Mouse (Mus musculus): Measurements from ENCODE around the gene Ica1.

The Ica1 gene

DNA sequence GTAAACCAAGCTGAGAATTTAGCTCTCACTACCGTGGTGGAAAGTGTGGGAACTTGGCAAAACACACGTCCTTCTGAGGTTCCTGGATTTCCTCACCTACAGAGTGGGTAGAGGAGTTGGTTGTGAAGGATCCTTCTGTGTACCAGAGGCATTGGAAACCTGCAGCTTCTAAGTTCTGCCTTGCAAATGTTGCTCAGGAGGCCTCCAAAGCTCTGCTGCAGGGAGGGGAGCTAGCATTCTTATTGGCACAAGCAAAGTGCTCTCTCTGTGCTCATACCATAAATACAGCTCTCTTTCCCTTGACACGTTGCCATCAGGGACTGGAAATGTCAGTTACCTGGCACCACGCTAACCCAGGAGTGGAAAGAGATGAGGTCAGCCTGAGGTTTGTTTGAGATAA is 139.4 kb downstream of the Ica1 start:
- peak; percentile 27 for DNase-seq

DNA sequence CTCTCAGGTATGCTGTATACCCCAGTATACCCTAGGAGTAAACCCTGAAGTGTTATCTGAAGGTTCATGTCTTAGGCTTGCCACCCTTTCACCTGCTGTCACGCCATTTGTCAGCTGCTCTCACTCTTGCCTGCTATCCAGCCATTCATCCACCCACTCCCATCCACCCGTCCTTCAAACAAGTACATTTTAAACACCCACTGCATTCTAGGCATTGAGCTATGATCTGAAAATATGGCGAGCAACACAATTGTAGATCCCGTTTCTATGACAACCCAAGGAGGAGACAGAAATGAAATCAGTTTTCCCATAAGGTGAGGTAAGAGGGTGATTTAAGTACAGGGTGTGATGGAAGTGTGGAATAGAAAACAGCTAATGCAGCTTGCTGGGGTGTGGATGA is 140.2 kb downstream of the Ica1 start:
- DNase-seq: peak; percentile 33

DNA sequence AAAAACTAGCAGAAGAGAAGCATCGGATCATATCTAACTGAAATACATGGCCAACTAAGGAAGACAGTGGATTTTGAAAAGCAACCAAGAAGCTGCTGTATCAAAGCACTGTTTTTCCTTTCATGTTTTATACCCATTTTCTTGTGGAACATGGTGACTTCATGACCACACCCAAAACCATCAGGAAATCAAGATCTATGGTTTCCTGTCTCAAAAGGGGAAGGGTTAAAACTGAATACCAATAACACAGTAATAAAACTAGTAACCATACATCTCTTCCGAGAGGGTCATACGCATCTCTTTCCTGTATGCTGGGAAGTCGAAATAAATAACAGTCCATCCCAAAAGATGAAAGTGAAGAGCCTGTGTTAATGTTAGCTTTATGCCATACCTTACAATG is 145.6 kb downstream of the Ica1 start:
- DNase-seq: no peak

DNA sequence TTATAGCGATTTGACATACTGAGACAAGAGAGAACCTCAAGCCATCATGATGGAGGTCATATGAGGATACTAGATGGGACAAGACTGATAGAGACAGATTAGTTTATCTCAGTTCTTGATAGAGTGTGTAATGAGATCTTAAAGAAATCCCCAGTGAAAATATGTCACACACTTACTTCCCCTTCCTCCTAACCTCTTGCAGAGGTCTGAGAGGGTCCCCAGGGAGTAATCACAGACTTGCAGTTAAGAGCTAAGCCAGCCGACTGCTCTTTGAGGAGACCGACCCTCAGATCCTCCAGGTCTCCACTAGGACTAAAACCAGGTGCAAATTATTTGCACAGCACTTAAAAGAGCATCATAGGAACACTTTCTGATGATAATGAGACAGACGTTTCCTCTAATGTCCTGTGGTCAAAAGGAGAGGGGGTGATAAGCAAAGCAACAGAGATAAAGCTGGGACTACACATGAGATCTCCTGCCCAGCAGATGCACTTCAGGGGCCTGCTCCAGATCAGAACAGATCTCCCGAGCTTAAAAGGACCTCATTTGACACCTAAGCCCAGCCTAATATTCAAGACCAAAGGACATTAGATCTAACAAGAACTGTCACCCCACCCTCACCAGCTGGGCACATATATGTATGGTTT is 146.2 kb downstream of the Ica1 start:
- DNase-seq: no peak

DNA sequence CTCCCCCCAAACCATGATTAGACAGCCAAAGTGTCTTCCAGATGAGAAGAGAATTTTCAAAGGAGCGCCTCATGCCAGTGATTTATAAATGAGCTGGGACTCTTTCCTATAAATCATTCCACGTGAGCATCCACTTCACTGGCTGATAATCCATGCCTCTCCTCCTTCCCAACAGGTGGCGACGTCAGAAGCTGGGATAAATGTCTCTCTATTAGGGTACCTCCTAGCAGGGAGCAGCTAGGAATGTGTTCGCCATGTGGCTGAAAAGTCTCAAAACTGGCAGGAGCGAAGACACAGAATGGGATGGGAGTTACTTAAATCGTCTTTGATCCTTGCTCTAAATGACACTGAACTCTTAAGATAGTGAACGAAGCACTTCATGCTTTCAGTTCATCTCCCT is 146.9 kb downstream of the Ica1 start:
- DNase-seq: no peak

DNA sequence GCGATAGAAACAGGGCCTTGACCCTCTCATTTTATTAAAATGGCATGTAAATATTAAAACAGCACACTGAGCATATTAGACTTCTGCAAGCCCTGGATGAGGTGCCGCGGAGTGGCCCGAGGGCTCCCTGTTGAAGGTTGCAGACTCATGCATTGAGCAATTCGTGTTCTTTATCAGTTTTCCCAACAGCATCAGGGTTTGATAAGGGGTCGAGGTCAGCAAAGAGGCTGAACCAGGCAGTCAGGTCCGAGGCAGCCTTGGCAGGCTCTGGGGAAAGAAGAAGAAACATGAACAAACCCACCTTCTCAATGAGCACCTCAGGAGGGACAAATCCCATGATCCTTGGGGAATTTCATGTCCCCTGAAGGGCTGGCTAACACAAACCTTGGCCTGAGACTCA is 147.8 kb downstream of the Ica1 start:
- DNase-seq: no peak

DNA sequence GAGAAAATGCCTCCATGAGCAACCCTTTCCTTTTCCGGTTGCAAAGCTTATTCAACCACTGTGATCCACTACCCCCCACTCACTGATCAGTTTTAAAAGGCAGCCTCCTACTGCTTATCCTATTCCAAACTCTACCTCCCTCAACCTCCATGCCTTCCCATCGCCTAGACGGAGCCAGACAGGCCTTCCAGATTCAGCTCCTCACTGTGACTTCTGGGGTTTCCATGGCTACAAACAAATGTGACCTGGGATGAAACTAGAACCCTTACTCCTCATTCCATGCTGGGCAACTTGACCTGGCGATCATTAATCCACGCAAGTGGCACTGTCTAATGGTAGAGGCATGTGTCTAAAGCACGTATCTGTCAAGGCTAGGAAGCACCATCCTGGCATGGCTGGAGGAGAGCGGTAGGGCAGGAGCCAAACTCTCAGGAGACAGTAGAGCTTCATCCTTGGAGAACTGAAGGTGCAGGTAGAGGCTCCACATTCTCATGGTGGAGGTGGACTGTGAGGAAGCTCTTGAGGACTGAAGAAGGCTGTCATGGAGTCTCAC is 149.5 kb downstream of the Ica1 start:
- DNase-seq: no peak

DNA sequence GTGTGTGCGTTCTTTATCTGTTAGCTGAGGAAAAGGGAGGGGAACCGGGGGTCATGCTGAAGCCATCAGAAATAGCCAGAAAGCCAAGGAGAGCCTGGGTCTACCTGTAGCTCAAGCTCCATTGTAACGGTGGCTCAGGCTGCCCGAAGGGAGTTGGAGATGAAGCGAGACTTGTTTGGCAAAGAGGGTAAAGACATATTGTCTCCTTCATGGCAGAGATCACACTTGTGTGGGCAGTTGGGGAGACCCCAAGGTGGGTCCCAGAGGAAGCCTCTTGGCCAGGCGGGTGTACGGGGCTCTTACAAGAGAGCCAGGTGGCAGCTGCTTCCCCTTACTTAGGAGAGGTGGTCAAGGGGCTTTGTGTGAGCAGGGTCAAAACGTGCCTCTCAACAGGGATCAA is 150.1 kb downstream of the Ica1 start:
- no peak for DNase-seq

DNA sequence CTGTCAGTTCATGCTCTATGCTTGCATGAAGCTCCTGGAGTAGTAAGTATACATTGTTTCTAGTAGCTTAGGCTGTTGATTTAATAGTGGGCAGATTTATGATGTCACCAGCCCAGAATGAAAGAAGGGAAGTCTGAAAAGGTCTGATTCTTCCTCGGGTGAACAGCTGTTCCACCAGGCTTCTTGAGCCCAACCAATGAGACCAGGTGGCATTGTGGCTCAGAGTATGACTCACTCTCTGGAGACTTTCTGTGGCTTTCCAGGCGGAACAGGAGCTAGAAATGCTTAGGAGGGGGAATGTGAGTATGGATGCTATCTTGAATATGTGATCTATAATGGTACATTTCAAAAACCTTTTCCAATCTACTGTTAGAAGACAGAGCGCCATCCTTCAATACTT is 155.2 kb downstream of the Ica1 start:
- DNase-seq: no peak

DNA sequence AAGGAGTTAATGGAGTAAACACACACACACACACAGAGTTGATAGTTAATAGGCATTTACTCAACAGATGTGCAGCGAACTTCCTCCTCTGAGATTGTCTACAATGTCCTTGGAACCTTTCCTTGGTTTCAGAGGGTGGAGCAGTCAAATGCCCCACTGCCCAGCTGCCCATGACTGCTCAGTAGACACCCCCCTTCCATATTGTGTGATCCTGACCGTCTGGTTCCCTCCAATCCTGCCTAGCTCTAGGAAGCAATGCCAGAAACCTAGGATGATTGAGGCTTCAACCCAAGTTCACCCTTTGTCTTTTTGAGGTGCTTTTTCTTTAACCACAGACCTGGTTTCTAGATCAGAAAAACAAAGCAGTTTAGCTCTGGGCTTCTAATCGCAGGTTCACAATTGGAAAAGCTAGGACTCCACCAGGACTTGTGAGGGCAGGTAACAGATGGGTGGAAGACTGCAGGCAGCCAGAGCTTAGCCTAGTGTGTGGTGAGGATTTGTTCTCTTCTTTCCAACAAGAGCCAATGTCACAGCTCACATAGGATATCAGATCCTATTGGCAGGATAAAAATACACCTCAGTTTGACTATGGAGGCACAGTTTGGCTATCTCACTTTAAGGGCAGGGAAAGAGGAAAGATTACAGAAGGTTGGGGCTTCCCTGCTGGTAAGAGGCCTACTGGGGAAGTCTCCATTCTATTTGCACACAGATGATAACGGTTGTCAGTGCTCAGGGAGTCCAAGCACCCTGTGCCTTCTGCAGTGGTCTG is 158.5 kb downstream of the Ica1 start:
- no peak for DNase-seq

DNA sequence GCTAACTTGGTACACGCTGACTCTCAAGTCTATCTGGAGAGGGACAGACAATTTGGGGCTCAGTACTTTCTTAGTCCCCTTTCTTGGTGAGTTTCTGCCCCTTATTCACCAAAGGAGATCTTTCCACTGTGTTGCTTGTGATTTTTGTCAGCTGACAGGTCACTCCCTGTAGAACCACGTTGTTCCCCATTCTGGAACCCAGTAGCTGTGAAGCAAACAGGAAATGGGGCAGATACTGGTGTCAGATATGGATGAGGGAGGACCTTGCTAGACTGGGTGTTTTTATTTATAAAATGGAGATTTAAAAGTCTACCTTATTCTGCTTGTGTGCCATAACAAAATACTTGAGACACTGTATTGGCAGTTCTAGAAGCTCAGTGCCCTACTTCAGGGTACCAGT is 160.9 kb downstream of the Ica1 start:
- DNase-seq: no peak

DNA sequence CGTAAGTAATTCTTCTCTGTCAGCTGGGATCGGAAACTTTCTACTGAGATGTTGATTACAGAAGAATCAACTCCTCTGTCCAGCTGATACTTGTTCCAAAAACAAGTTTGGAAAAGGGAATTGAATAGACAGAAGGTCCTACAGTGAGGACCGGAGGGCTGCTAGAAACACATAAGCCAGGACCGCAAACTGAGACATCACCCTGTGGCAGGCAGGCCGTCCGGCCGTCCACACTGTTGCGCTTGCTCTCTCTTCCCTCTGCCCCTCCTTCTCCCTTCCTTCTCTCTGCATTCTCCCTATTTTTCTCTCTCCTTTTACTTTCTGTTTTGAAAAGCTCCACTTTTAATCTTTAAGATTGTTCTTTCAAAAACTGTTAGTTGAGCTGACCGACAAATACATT is 186.6 kb downstream of the Ica1 start:
- DNase-seq: no peak

DNA sequence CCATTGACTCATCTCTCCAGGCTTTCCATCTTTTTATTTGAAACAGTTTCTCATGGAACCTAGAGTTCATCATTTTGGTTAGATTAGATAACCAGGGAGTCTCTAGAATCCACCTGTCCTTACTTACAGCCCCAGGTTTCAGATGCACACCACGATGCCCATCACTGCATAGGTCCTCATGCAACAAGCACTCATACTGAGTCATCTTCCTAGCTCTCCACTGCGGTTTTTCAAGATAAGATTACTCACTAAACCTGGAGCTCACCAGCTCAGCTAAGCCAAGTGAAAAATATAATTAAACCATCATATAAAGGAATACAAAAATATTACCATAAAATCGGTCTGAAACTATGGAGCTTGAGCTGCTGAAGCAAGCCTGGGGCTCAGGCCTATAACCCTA is 194.4 kb downstream of the Ica1 start:
- no peak for DNase-seq

DNA sequence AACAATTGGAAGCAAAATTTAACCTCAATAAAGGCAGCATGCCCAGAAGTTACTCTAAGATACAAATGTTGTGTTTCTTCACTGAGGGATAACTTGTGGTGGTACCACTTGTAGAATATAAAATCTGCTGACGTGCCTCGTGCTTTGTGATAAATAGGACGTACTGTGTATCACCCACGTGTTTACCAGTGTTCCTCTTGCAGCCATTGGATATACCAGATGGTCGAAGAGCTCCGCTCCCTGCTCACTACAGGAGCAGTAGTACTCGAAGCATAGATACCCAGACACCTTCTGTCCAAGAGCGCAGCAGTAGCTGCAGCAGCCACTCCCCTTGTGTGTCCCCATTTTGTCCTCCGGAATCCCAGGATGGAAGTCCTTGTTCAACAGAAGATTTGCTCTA is 195.9 kb downstream of the Ica1 start:
- DNase-seq: no peak
